Mouse (Mus musculus) myocyte (in vitro differentiated cells): ENCODE measurements around the gene Ppard. TPM values are rescaled to one million over a fixed set of nuclear protein-coding genes. Genes with fewer than 3 reads are reported as not detected.
"Not testable (repeated sequence)": the region's sequence is repeated elsewhere in the genome, so short reads cannot be mapped to it uniquely, and the experiment has no call there.

Source experiments
- H3K27me3 ChIP-seq: one replicate; pipeline ENCODE4 v1.6.1; 2011; ENCODE audit not compliant: control insufficient read depth, insufficient read depth, insufficient read length
- H3K36me3 ChIP-seq: one replicate; pipeline ENCODE4 v1.6.1; 2011; ENCODE audit not compliant: control insufficient read depth, insufficient read depth
- H3K4me2 ChIP-seq: one replicate; pipeline ENCODE4 v1.6.1; 2011; ENCODE audit warnings: low read depth, control low read depth
- H3K4me3 ChIP-seq: one replicate; pipeline ENCODE4 v1.5.1; 2011; ENCODE audit warnings: mild to moderate bottlenecking, control low read depth, moderate library complexity
- H3K79me2 ChIP-seq: one replicate; pipeline ENCODE4 v1.6.1; 2011; ENCODE audit not compliant: control insufficient read depth, insufficient read depth
- H3ac ChIP-seq: one replicate; pipeline ENCODE4 v1.6.1; 2011; ENCODE audit not compliant: control insufficient read depth, insufficient read length
- CEBPB ChIP-seq: IDR thresholded peaks from 2 replicates; pipeline ENCODE4 v1.6.1; 2011; ENCODE audit warnings: mild to moderate bottlenecking, moderate library complexity; ENCODE audit not compliant: poor library complexity, insufficient read depth, severe bottlenecking
- E2F4 ChIP-seq: IDR thresholded peaks from one replicate; pipeline ENCODE4 v1.6.1; 2011; ENCODE audit warnings: mild to moderate bottlenecking, control low read depth, moderate library complexity; ENCODE audit not compliant: insufficient read depth
- MAX ChIP-seq: IDR thresholded peaks from one replicate; pipeline ENCODE4 v1.6.1; 2011; ENCODE audit warnings: low read depth, mild to moderate bottlenecking, control low read depth
- MYOD1 ChIP-seq, 3 experiments: IDR thresholded peaks; one replicate each; pipeline ENCODE4 v1.6.1; 2011; ENCODE audit warnings: control low read depth in 2 of 3, low read depth in 2 of 3, mild to moderate bottlenecking in 2 of 3, moderate library complexity in 1 of 3; ENCODE audit not compliant: insufficient read length in 2 of 3, control insufficient read depth in 1 of 3
- MYOG ChIP-seq, 3 experiments: IDR thresholded peaks; one replicate each; pipeline ENCODE4 v1.6.1; 2011; ENCODE audit warnings: control low read depth in 2 of 3, low read depth in 2 of 3, mild to moderate bottlenecking in 2 of 3; ENCODE audit not compliant: insufficient read length in 2 of 3, control insufficient read depth in 1 of 3, insufficient read depth in 1 of 3
- POLR2A ChIP-seq: IDR thresholded peaks from one replicate; pipeline ENCODE4 v1.6.1; 2011; ENCODE audit warnings: low read depth, mild to moderate bottlenecking, control low read depth, moderate library complexity; ENCODE audit not compliant: insufficient read length
- POLR2AphosphoS2 ChIP-seq: IDR thresholded peaks from one replicate; pipeline ENCODE4 v1.6.1; 2011; ENCODE audit warnings: low read depth, control low read depth; ENCODE audit not compliant: insufficient read length
- REST ChIP-seq: IDR thresholded peaks from one replicate; pipeline ENCODE4 v1.6.1; 2011; ENCODE audit warnings: mild to moderate bottlenecking, control low read depth, moderate library complexity; ENCODE audit not compliant: insufficient read depth, insufficient read length
- SRF ChIP-seq: IDR thresholded peaks from one replicate; pipeline ENCODE4 v1.6.1; 2011; ENCODE audit warnings: low read depth; ENCODE audit not compliant: control insufficient read depth, insufficient read length
- TCF12 ChIP-seq: IDR thresholded peaks from one replicate; pipeline ENCODE4 v1.6.1; 2011; ENCODE audit warnings: mild to moderate bottlenecking, control low read depth; ENCODE audit not compliant: poor library complexity, insufficient read depth, severe bottlenecking
- TCF3 ChIP-seq: IDR thresholded peaks from one replicate; pipeline ENCODE4 v1.6.1; 2011; ENCODE audit warnings: low read depth, control low read depth; ENCODE audit not compliant: insufficient read length
- USF1 ChIP-seq: IDR thresholded peaks from one replicate; pipeline ENCODE4 v1.6.1; 2011; ENCODE audit warnings: low read depth, mild to moderate bottlenecking, control low read depth, moderate library complexity
- polyA plus RNA-seq: library from polyadenylated mRNA; unstranded; fragments of >200 nt; fragmentation: generic; extraction: Trizol; gene quantifications from one replicate; pipeline ENCODE4 v1.2.1, GENCODE M21; 2012; ENCODE audit warnings: missing spikeins

The Ppard gene
- polyA plus RNA-seq, 1 experiment: 32.6 TPM

DNA sequence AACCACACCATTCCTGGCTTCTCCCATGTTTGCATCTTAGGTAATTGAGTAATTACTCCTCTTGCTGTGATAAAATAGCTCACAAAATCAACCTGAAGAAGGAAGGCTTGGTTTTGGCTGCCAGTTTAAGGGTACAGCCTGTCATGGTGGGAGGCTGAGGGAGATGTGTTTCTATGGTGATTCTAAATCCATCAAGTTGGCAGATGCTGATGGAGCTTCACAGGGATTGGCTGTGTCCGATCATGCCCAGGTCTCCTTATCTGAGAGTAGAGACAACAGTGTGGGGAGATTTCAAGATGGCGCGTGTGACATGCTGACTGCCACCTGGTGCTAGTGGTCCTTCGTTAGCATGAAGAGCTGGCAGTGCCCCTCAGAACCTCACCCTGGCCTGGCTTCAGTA is 89.2 kb downstream of the Ppard start:
- no peaks in the 10 kb centered on the region for H3K27me3 ChIP-seq
- no peaks in the 10 kb centered on the region for H3K79me2 ChIP-seq
- H3K36me3 ChIP-seq: peaks cover 6% of the 10 kb centered on the region
- H3K4me3 ChIP-seq: no peak overlapping the region
- no peak overlapping the region for H3ac ChIP-seq
- H3K4me2 ChIP-seq: no peak overlapping the region
- TF ChIP-seq USF1: no peak
- TF ChIP-seq SRF: no peak
- TF ChIP-seq POLR2AphosphoS2: no peak
- TF ChIP-seq MAX: no peak

DNA sequence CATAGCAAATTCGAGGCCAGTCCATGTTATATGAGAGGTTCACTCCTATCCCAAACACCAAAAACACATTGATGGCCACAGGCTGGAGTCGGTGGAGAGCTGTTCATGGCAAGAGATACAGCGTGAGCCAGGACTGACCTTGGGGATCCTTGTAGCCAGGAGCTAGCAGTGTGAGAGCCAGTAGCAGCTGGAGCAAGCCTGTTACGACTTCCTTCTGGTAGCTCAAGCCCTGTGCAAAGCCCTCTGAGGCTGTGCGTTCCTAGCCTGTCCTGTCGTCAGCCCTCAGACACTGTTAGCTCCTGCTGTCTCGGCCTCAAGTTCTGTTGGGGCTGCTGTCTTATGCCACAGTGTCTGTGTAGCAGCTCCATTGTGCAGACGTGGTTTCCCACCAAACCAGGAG is 91.3 kb downstream of the Ppard start:
- TF ChIP-seq E2F4 (no peak), POLR2A (no peak), SRF (no peak), REST (no peak), MAX (no peak), MYOG (IDR thresholded peaks at IDR 0.05; ENCODE audit: control insufficient read depth in 1 of 3, insufficient read depth in 1 of 3, insufficient read length in 2 of 3, low read depth in 2 of 3) (no peak), TCF12 (no peak), POLR2AphosphoS2 (no peak), USF1 (no peak), TCF3 (no peak), CEBPB (no peak), MYOD1 (IDR thresholded peaks at IDR 0.05; ENCODE audit: control insufficient read depth in 1 of 3, insufficient read length in 2 of 3, low read depth in 2 of 3) (no peak)
- Histone ChIP-seq H3K27me3 (no peaks in the 10 kb centered on the region), H3K4me3 (no peak overlapping the region), H3ac (no peak overlapping the region), H3K79me2 (peaks cover 3% of the 10 kb centered on the region), H3K36me3 (peaks cover 6% of the 10 kb centered on the region), H3K4me2 (no peak overlapping the region)

DNA sequence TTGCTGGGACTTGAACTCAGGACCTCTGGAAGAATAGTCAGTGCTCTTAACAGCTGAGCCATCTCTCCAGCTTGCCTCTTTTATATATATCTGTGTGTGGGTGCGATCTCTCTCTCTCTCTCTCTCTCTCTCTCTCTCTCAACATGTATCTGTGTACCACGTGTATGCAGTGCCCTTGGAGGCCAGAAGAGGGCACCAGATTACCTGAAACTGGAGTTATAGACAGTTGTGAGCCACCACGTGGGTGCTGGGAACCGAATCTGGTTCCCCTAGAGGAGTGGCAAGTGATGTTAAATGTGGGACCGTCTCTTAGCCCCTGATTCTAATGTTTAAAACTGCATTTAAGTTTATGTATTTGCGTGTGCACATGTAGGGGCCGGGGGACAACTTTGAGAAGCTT is 91.9 kb downstream of the Ppard start:
- H3K27me3 ChIP-seq, H3K4me2 ChIP-seq, H3ac ChIP-seq, H3K36me3 ChIP-seq, H3K79me2 ChIP-seq, H3K4me3 ChIP-seq: not testable (repeated sequence)

DNA sequence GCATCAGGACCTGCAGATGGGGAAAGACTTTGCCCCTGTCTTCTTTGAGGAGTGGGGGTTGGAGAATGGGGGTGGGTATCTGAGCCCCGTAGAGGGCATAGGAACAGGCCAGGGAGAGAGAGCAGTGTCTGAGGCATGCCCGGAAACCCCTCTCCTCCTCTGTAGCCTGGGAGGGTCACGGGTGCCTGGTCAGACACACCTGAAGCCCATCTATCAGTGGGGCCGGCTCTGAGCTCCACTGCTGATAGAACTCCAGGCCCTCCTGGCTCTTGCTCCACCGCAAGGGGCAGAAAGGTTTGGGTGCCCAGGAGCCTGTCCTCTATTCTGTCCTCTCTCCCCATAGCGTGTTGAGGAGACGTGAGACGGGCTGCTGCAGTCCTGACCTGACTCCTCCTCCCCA is 93.3 kb downstream of the Ppard start:
- Histone ChIP-seq H3K27me3 (no peaks in the 10 kb centered on the region), H3ac (no peak overlapping the region), H3K4me2 (no peak overlapping the region), H3K36me3 (peaks cover 18% of the 10 kb centered on the region), H3K4me3 (no peak overlapping the region), H3K79me2 (peaks cover 20% of the 10 kb centered on the region)
- TF ChIP-seq TCF12: no peak
- TF ChIP-seq SRF: no peak
- no peak for TF ChIP-seq MYOG (IDR thresholded peaks at IDR 0.05; ENCODE audit: control insufficient read depth in 1 of 3, insufficient read depth in 1 of 3, insufficient read length in 2 of 3, low read depth in 2 of 3)
- no peak for TF ChIP-seq MYOD1 (IDR thresholded peaks at IDR 0.05; ENCODE audit: control insufficient read depth in 1 of 3, insufficient read length in 2 of 3, low read depth in 2 of 3)
- TF ChIP-seq TCF3: no peak

- no peak overlapping the region for H3ac ChIP-seq
- TF ChIP-seq MAX (no peak), TCF3 (no peak), USF1 (no peak), CEBPB (no peak), MYOD1 (IDR thresholded peaks at IDR 0.05; ENCODE audit: control insufficient read depth in 1 of 3, insufficient read length in 2 of 3, low read depth in 2 of 3) (no peak), REST (no peak), E2F4 (no peak), MYOG (IDR thresholded peaks at IDR 0.05; ENCODE audit: control insufficient read depth in 1 of 3, insufficient read depth in 1 of 3, insufficient read length in 2 of 3, low read depth in 2 of 3) (no peak), SRF (no peak), TCF12 (no peak), POLR2AphosphoS2 (no peak)
- peaks cover 28% of the 10 kb centered on the region for H3K36me3 ChIP-seq
- peaks cover 20% of the 10 kb centered on the region for H3K79me2 ChIP-seq
- peak overlapping the region; percentile 95 for H3K4me2 ChIP-seq
- no peak overlapping the region for H3K4me3 ChIP-seq
- no peaks in the 10 kb centered on the region for H3K27me3 ChIP-seq
Observed at GRCm38 (mm10) chr17:28326951-28327350, 94.5 kb downstream of the Ppard start.

DNA sequence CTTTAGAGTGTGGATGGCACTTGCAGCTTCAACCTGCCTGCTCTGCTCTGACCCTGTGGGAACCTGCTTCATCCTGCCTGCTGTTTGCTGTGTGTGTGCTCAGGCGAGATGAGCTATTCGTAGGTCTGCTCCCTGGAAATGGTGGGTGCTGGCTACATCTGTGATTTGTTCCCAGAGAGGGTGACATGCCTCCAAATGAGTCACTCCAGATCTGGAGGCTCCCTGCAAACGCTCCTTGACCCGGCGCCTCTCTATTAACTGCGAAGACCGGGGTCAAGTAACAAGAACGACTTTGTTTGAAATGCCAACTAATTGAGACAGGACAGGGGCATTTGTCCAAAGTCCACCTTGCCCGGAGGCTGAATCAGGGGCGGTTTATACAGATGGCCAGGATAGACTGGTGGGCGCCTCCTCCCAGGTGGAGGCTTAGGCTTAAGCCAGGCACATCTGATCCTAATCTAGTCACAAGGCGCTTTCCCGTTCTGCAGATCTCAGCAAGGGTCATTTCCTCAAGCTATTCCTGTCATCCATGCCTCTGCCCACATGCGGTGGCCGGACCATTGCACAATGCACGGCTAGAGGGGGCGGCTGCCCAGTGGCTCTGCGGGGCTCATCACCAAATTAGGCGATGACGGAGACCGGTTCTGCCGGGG is 95.3 kb downstream of the Ppard start:
- no peaks in the 10 kb centered on the region for H3K27me3 ChIP-seq
- H3K79me2 ChIP-seq: peaks cover 20% of the 10 kb centered on the region
- peaks cover 24% of the 10 kb centered on the region for H3K36me3 ChIP-seq
- peak overlapping the region; percentile 95 for H3K4me2 ChIP-seq
- peak overlapping the region; percentile 86 for H3ac ChIP-seq
- H3K4me3 ChIP-seq: peak overlapping the region; percentile 91
- TF ChIP-seq MAX: no peak
- peak; percentile 15 for TF ChIP-seq POLR2A
- no peak for TF ChIP-seq USF1
- peak in 1 of 3 experiments; percentile 45 for TF ChIP-seq MYOD1 (IDR thresholded peaks at IDR 0.05; ENCODE audit: control insufficient read depth in 1 of 3, insufficient read length in 2 of 3, low read depth in 2 of 3)
- no peak for TF ChIP-seq TCF12
- peak; percentile 49 for TF ChIP-seq POLR2AphosphoS2
- TF ChIP-seq CEBPB: peak; percentile 88
- no peak for TF ChIP-seq REST
- peak; percentile 87 for TF ChIP-seq SRF
- no peak for TF ChIP-seq TCF3
